Mouse (Mus musculus) heart, adult 8-10 months (tissue): ENCODE measurements around the gene Olfr726. TPM values are rescaled to one million over a fixed set of nuclear protein-coding genes. Genes with fewer than 3 reads are reported as not detected.

Experiments used
- DNase-seq: peaks from one replicate; pipeline ENCODE4 v3.0.0; 2022; ENCODE audit warnings: low spot score
- total RNA-seq, 4 experiments: library from RNA; stranded (reverse); gene quantifications; 2 replicates each; pipeline ENCODE4 v1.2.4; 2022

The Olfr726 gene
- not detected for total RNA-seq

DNA sequence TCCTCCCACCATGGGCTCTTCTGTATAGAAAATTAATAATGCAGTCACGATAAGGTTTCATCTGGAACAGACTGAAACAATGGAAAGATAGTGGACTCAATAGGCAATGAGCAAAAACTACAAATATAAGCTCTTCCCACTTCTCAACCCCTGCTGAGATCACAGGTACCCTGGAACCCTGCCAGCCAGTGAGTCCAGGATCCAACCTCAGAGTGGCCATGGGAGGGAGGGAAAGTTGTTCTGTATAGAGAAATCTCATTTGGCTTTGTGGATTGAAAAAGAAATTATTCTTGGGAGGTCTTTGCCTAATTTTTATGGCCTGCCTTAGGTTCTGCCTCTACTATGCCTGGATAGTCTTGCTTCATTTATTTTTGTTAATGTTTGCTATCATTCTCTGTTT is at the start of gene Olfr726:
Olfr726 (minus strand) TSS at position 101 of the 400 bp plus-strand sequence.
- no peak for DNase-seq

DNA sequence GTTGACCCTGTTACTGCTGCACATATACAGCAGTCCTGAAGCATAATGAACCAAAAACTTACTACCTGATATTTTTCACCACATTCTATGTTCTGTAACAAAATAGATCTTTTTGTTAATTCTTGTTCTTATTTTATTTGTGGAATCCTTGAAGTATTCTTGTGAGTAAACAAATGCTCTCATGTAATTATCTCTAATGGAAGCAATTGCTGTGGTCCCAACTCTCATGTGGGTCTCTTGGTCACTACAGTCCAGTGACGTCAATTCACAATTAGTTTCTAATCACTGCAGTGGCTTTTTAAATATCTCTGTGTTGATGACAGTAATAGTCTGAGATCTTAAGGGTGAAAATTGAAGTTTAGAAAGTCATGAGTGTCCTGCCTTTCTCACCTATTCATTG is 32.1 kb upstream of the Olfr726 start, which contains the start of gene Olfr727:
Olfr727 (plus strand) TSS at position 301 of the 400 bp plus-strand sequence.
- DNase-seq = no peak

- DNase-seq = peak; percentile 20
Observed at GRCm38 (mm10) chr14:50062733-50063104, 28.0 kb downstream of the Olfr726 start.

- DNase-seq = peak; percentile 13
Observed at GRCm38 (mm10) chr14:50061955-50062732, 28.6 kb downstream of the Olfr726 start.

- no peak for DNase-seq
Observed at GRCm38 (mm10) chr14:50061590-50061954, 29.2 kb downstream of the Olfr726 start.

DNA sequence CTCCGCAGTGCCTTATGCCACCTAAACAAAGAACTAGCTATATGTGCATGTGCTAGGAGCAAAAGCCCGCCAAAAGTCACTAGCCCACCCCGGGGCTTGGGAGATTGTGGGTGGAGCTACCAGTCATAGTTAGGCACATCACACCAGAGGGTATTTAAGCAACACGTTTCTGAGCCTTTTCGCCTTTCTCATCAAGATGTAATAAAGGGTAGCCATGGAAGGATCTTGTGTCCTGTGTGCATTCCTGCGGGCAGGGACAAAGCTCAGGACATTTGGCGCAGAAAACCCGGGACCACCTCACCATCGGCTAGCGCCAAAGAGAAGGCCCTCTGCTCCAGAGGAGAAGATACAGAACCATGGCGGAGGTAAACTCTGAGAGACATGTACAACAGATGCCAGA is 29.6 kb downstream of the Olfr726 start:
- DNase-seq = no peak

DNA sequence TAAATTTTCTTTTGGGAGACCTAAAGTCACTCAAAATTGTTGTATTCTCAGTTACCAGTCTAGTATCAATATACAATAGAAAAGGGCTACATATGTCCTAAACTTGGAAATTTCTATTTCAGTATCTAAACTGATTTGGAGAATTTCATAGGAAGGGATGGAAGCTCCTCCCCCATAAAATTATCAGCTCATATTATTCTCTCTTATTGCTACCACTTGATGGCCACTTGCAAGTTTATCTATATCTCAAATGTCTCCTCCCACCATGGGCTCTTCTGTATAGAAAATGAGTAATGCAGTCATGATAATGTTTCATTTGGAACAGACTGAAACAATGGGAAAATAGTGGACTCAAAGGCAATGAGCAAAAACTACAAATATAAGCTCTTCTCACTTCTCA is 50.5 kb downstream of the Olfr726 start, which contains the start of gene Olfr725:
Olfr725 (minus strand) TSS at position 101 of the 400 bp plus-strand sequence.
- DNase-seq = no peak

Other genes with a start within 250 kb of the Olfr726 start
- gene Olfr722, start 189.0 kb downstream of the Olfr726 start, total RNA-seq = not detected
- not detected for gene Olfr723, start 159.2 kb downstream of the Olfr726 start, total RNA-seq
- not detected for gene Olfr724, start 127.7 kb downstream of the Olfr726 start, total RNA-seq
- gene Olfr725, start 50.6 kb downstream of the Olfr726 start, total RNA-seq = not detected
- not detected for gene Olfr727, start 32.2 kb upstream of the Olfr726 start, total RNA-seq
- not detected for gene Olfr728, start 51.7 kb upstream of the Olfr726 start, total RNA-seq
- gene Olfr729, start 62.0 kb upstream of the Olfr726 start, total RNA-seq = not detected
- not detected for gene Olfr730, start 97.2 kb upstream of the Olfr726 start, total RNA-seq
- gene Olfr731, start 150.9 kb upstream of the Olfr726 start, total RNA-seq = not detected
- gene Olfr732, start 193.3 kb upstream of the Olfr726 start, total RNA-seq = not detected
- gene Olfr733, start 210.6 kb upstream of the Olfr726 start, total RNA-seq = not detected
- not detected for gene Olfr734, start 235.8 kb upstream of the Olfr726 start, total RNA-seq